Mouse (Mus musculus) left cerebral cortex, adult 6 months (tissue): ENCODE data around the gene Ywhaq. TPM values are rescaled to one million over a fixed set of nuclear protein-coding genes. Genes with fewer than 3 reads are reported as not detected.

Source experiments
- long read RNA-seq, 2 experiments: library from polyadenylated mRNA; unstranded; transcript quantifications; one replicate each; pipeline ENCODE4 v2.0.0; 2019 to 2020
- polyA plus RNA-seq: library from polyadenylated mRNA; unstranded; fragments of <200 nt; fragmentation: Nextera tagmentation; gene quantifications from 2 replicates; pipeline ENCODE4 v1.2.3, GENCODE M21; 2021

Ywhaq gene
- polyA plus RNA-seq: 438 and 539 TPM in 2 replicates
- long read RNA-seq, experiment 1, transcript Ywhaq-202 (6 exons, 2,197 nt): major isoform, 3,955 of 4,599 reads
- long read RNA-seq, experiment 1, transcript Ywhaq-201 (5 exons, 2,110 nt): minor isoform, 499 of 4,599 reads
- long read RNA-seq, experiment 1, partial matches to known transcripts: 31 of 4,599 reads
- long read RNA-seq, experiment 1, other reads (novel, unspliced or antisense): 114 of 4,599 reads
- long read RNA-seq, experiment 2, transcript Ywhaq-201 (5 exons, 2,110 nt): minor isoform, 139 of 1,110 reads
- long read RNA-seq, experiment 2, transcript Ywhaq-202 (6 exons, 2,197 nt): major isoform, 799 of 1,110 reads
- long read RNA-seq, experiment 2, partial matches to known transcripts: 48 of 1,110 reads
- long read RNA-seq, experiment 2, other reads (novel, unspliced or antisense): 124 of 1,110 reads

DNA sequence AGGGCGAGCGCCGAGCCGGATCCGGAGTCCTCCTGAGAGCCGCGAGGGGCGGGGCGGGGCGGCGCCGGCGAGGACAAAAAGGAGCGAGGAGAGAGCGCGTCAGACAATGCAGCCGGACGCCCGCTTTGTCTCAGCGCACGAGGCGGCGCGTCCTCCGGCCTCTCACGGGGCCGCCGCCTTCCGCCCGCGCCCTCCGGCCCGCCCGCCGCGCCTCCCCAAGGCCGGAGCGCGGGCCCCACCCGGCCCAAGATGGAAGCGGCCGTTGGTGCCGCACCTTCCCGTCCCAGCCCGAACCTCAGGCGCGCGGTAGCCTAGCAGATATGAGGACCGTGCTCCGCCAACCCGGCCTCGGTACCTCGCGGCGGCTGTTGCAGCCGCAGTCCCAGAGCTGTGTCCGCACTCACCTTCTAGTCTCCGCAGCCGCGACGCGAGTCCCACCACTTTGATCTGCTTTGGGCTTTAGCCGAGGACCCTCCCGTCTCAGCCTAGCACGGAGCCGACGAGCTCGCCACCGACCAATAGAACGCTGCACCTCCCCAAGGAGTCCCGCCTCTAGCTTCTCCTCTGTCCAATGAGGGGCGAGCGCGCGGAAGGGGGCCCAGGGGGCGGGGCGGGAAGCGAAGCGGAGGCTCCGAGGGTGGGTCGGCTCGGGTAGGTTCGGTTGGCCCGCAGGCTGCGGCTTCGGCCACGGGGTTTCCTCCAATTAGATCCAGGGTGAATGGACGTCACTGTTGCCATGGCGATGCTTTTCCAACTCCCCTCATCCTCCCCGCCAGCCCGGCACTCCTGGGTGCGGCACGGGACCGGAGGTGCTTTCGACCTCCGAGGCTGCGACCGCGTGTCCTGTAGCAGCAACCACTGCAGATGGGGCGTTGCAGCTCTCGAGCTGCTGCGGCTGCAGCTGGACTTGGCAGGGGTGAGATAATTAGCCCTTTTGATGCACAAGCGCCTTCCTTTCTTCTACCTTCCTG lies at the start of gene Ywhaq:
Gene Ywhaq, minus strand, starts transcription at position 538 of the 971 bp plus-strand sequence.

DNA sequence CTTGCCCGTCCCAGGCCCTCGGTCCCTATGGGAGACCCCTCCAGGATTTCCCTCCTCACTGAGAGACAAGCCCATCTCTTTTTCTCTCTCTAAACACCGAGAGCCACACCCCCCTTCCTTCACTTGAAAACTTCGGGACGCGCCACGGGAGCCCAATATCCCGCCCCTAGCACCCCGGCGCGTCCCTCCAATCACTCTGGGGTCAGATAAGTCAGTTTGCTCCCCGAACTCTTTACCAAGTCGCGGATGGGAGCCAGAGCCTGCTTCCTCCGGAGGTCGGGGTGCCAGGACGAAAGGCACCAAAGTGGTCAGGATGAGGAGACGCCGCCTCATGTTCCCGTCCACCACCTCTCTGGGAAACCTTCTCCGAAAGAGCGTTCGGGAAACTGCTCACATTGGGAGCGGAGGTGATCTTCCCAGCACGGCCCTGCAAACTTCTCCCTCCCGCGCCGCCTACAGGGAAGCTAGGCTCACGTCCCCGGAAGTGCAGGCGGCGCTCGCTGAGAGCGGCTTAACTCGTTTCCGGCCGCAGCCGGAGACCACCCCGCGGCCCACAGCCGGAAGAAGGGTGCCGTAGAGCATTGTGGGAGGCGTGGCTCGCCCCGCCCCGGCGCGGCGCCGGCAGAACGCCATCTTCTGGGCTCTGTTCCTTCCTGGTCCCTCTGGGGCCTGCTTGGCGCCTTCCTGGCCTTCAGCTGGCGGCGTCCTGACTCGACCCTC lies 44.2 kb downstream of the Ywhaq start, which contains the start of gene Adam17:
Gene Adam17, minus strand, starts transcription at position 533 of the 720 bp plus-strand sequence.

Other genes with a start within 250 kb of the Ywhaq start
- gene Cpsf3, start 132.2 kb downstream of the Ywhaq start, polyA plus RNA-seq: 35.2 and 41.2 TPM in 2 replicates
- gene Itgb1bp1, start 131.4 kb downstream of the Ywhaq start, polyA plus RNA-seq: 41.3 and 53.9 TPM in 2 replicates
- gene Iah1, start 101.2 kb downstream of the Ywhaq start, polyA plus RNA-seq: 27.9 and 35.9 TPM in 2 replicates
- gene Adam17, start 44.0 kb downstream of the Ywhaq start, polyA plus RNA-seq: 3.3 and 4.6 TPM in 2 replicates